Mouse (Mus musculus): Measurements from ENCODE around the gene Slc26a9.

GRCm38 (mm10) chr1:131759667-131760427, 16.0 kb downstream of the Slc26a9 start:
- TF ChIP-seq POLR2A (IDR thresholded peaks at IDR 0.05; ENCODE audit: extremely low read depth, insufficient read depth, low read length), result no peak
- TF ChIP-seq CTCF (IDR thresholded peaks at IDR 0.05; ENCODE audit: low read depth, low read length), result no peak
